Mouse (Mus musculus): ENCODE measurements around the gene Utp14b. TPM values are rescaled to one million over a fixed set of nuclear protein-coding genes. Genes with fewer than 3 reads are reported as not detected.

The Utp14b gene
- polyA plus RNA-seq, 1 experiment from 2014 or later: 0.64 TPM

- H3K27me3 ChIP-seq (ENCODE audit: control insufficient read depth, insufficient read depth, low read depth, low read length): no peaks in the 10 kb centered on the region
- no peaks in the 10 kb centered on the region for H3K9me3 ChIP-seq (replicated peaks; ENCODE audit: control insufficient read depth, low read length)
- no peak overlapping the region for H3K4me3 ChIP-seq (ENCODE audit: low read depth, low read length)
- no peak overlapping the region for H3K9ac ChIP-seq (ENCODE audit: low read depth, low read length)
- no peak overlapping the region for H3K27ac ChIP-seq (ENCODE audit: low read length)
- H3K4me2 ChIP-seq (ENCODE audit: low read depth, low read length): no peak overlapping the region
- peaks cover 3% of the 10 kb centered on the region; the same call in 1 of the 2 replicates for H3K36me3 ChIP-seq (ENCODE audit: control insufficient read depth, insufficient read depth)
- no peaks in the 10 kb centered on the region; the same call in 1 of the 2 replicates for H3K4me1 ChIP-seq (ENCODE audit: control insufficient read depth, low read depth, low read length)
- no peak for ATAC-seq (ENCODE audit: low read depth)
- WGBS (ENCODE audit: insufficient replicate concordance): 64% methylated on average over 1 of the region's 1 CpGs
These were observed 8.7 kb downstream of the Utp14b start for GRCm38 (mm10) chr1:78666585-78666984.

GRCm38 (mm10) chr1:78682291-78682690, 24.5 kb downstream of the Utp14b start:
- Histone ChIP-seq H3K27ac (ENCODE audit: low read length) (no peak overlapping the region), H3K4me2 (ENCODE audit: low read depth, low read length) (no peak overlapping the region), H3K4me1 (ENCODE audit: control insufficient read depth, low read depth, low read length) (no peaks in the 10 kb centered on the region), H3K9ac (ENCODE audit: low read depth, low read length) (no peak overlapping the region), H3K4me3 (ENCODE audit: low read depth, low read length) (no peak overlapping the region), H3K9me3 (replicated peaks; ENCODE audit: control insufficient read depth, low read length) (no peaks in the 10 kb centered on the region), H3K36me3 (ENCODE audit: control insufficient read depth, insufficient read depth) (no peaks in the 10 kb centered on the region), H3K27me3 (ENCODE audit: control insufficient read depth, insufficient read depth, low read depth, low read length) (no peaks in the 10 kb centered on the region)
- WGBS (ENCODE audit: insufficient replicate concordance): 55% methylated on average over 3 of the region's 3 CpGs
- ATAC-seq (ENCODE audit: low read depth): no peak

GRCm38 (mm10) chr1:78684128-78684527, 26.3 kb downstream of the Utp14b start:
- Histone ChIP-seq H3K27ac (ENCODE audit: low read length) (no peak overlapping the region), H3K4me2 (ENCODE audit: low read depth, low read length) (no peak overlapping the region), H3K4me3 (ENCODE audit: low read depth, low read length) (no peak overlapping the region), H3K4me1 (ENCODE audit: control insufficient read depth, low read depth, low read length) (no peaks in the 10 kb centered on the region), H3K9ac (ENCODE audit: low read depth, low read length) (no peak overlapping the region), H3K27me3 (ENCODE audit: control insufficient read depth, insufficient read depth, low read depth, low read length) (no peaks in the 10 kb centered on the region), H3K36me3 (ENCODE audit: control insufficient read depth, insufficient read depth) (no peaks in the 10 kb centered on the region), H3K9me3 (replicated peaks; ENCODE audit: control insufficient read depth, low read length) (no peaks in the 10 kb centered on the region)
- no peak for ATAC-seq (ENCODE audit: low read depth)
- WGBS (ENCODE audit: insufficient replicate concordance): 57% methylated on average over 8 of the region's 8 CpGs

GRCm38 (mm10) chr1:78686872-78687271, 29.0 kb downstream of the Utp14b start:
- H3K9ac ChIP-seq (ENCODE audit: low read depth, low read length): no peak overlapping the region
- H3K4me1 ChIP-seq (ENCODE audit: control insufficient read depth, low read depth, low read length): no peaks in the 10 kb centered on the region
- H3K4me2 ChIP-seq (ENCODE audit: low read depth, low read length): no peak overlapping the region
- H3K27ac ChIP-seq (ENCODE audit: low read length): no peak overlapping the region
- no peaks in the 10 kb centered on the region for H3K9me3 ChIP-seq (replicated peaks; ENCODE audit: control insufficient read depth, low read length)
- no peak overlapping the region for H3K4me3 ChIP-seq (ENCODE audit: low read depth, low read length)
- H3K27me3 ChIP-seq (ENCODE audit: control insufficient read depth, insufficient read depth, low read depth, low read length): no peaks in the 10 kb centered on the region
- no peak for ATAC-seq (ENCODE audit: low read depth)
- no peaks in the 10 kb centered on the region for H3K36me3 ChIP-seq (ENCODE audit: control insufficient read depth, insufficient read depth)

GRCm38 (mm10) chr1:78688149-78688548, 30.3 kb downstream of the Utp14b start:
- Histone ChIP-seq H3K4me3 (ENCODE audit: low read depth, low read length) (no peak overlapping the region), H3K9ac (ENCODE audit: low read depth, low read length) (no peak overlapping the region), H3K9me3 (replicated peaks; ENCODE audit: control insufficient read depth, low read length) (no peaks in the 10 kb centered on the region), H3K36me3 (ENCODE audit: control insufficient read depth, insufficient read depth) (no peaks in the 10 kb centered on the region), H3K4me2 (ENCODE audit: low read depth, low read length) (no peak overlapping the region), H3K4me1 (ENCODE audit: control insufficient read depth, low read depth, low read length) (no peaks in the 10 kb centered on the region), H3K27ac (ENCODE audit: low read length) (no peak overlapping the region), H3K27me3 (ENCODE audit: control insufficient read depth, insufficient read depth, low read depth, low read length) (no peaks in the 10 kb centered on the region)
- 81% methylated on average over 7 of the region's 7 CpGs for WGBS (ENCODE audit: insufficient replicate concordance)
- ATAC-seq (ENCODE audit: low read depth): no peak

- ATAC-seq (ENCODE audit: low read depth): no peak
- H3K4me2 ChIP-seq (ENCODE audit: low read depth, low read length): no peak overlapping the region
- no peak overlapping the region for H3K27ac ChIP-seq (ENCODE audit: low read length)
- WGBS (ENCODE audit: insufficient replicate concordance): 59% methylated on average over 9 of the region's 9 CpGs
- no peaks in the 10 kb centered on the region for H3K27me3 ChIP-seq (ENCODE audit: control insufficient read depth, insufficient read depth, low read depth, low read length)
- no peak overlapping the region for H3K9ac ChIP-seq (ENCODE audit: low read depth, low read length)
- H3K4me1 ChIP-seq (ENCODE audit: control insufficient read depth, low read depth, low read length): no peaks in the 10 kb centered on the region
- H3K4me3 ChIP-seq (ENCODE audit: low read depth, low read length): no peak overlapping the region
- no peaks in the 10 kb centered on the region for H3K9me3 ChIP-seq (replicated peaks; ENCODE audit: control insufficient read depth, low read length)
- H3K36me3 ChIP-seq (ENCODE audit: control insufficient read depth, insufficient read depth): peaks cover 3% of the 10 kb centered on the region; the same call in 1 of the 2 replicates
These were observed 36.8 kb downstream of the Utp14b start for GRCm38 (mm10) chr1:78694503-78695258.

- H3K9ac ChIP-seq (ENCODE audit: low read depth, low read length): no peak overlapping the region
- H3K36me3 ChIP-seq (ENCODE audit: control insufficient read depth, insufficient read depth): peaks cover 8% of the 10 kb centered on the region
- no peaks in the 10 kb centered on the region for H3K27me3 ChIP-seq (ENCODE audit: control insufficient read depth, insufficient read depth, low read depth, low read length)
- 49% methylated on average over 2 of the region's 2 CpGs for WGBS (ENCODE audit: insufficient replicate concordance)
- no peak overlapping the region for H3K4me3 ChIP-seq (ENCODE audit: low read depth, low read length)
- H3K4me1 ChIP-seq (ENCODE audit: control insufficient read depth, low read depth, low read length): no peaks in the 10 kb centered on the region
- no peak for ATAC-seq (ENCODE audit: low read depth)
- H3K27ac ChIP-seq (ENCODE audit: low read length): no peak overlapping the region
- H3K4me2 ChIP-seq (ENCODE audit: low read depth, low read length): no peak overlapping the region
- no peaks in the 10 kb centered on the region for H3K9me3 ChIP-seq (replicated peaks; ENCODE audit: control insufficient read depth, low read length)
These were observed 38.5 kb downstream of the Utp14b start for GRCm38 (mm10) chr1:78696305-78696704.

GRCm38 (mm10) chr1:78696903-78697302, 39.1 kb downstream of the Utp14b start:
- WGBS (ENCODE audit: insufficient replicate concordance): 72% methylated on average over 5 of the region's 5 CpGs
- peaks cover 10% of the 10 kb centered on the region for H3K36me3 ChIP-seq (ENCODE audit: control insufficient read depth, insufficient read depth)
- H3K4me1 ChIP-seq (ENCODE audit: control insufficient read depth, low read depth, low read length): no peaks in the 10 kb centered on the region

GRCm38 (mm10) chr1:78698138-78698537, 40.3 kb downstream of the Utp14b start:
- Histone ChIP-seq H3K4me2 (ENCODE audit: low read depth, low read length) (no peak overlapping the region), H3K4me3 (ENCODE audit: low read depth, low read length) (no peak overlapping the region), H3K9me3 (replicated peaks; ENCODE audit: control insufficient read depth, low read length) (no peaks in the 10 kb centered on the region), H3K4me1 (ENCODE audit: control insufficient read depth, low read depth, low read length) (no peaks in the 10 kb centered on the region), H3K36me3 (ENCODE audit: control insufficient read depth, insufficient read depth) (peaks cover 12% of the 10 kb centered on the region), H3K27ac (ENCODE audit: low read length) (no peak overlapping the region), H3K9ac (ENCODE audit: low read depth, low read length) (no peak overlapping the region), H3K27me3 (ENCODE audit: control insufficient read depth, insufficient read depth, low read depth, low read length) (no peaks in the 10 kb centered on the region)
- ATAC-seq (ENCODE audit: low read depth): no peak
- WGBS (ENCODE audit: insufficient replicate concordance): 71% methylated on average over 6 of the region's 6 CpGs

More at GRCm38 (mm10) chr1:78696903-78697302, 39.1 kb downstream of the Utp14b start:
- Histone ChIP-seq H3K4me2 (ENCODE audit: low read depth, low read length) (no peak overlapping the region), H3K4me3 (ENCODE audit: low read depth, low read length) (no peak overlapping the region), H3K9ac (ENCODE audit: low read depth, low read length) (no peak overlapping the region), H3K27ac (ENCODE audit: low read length) (no peak overlapping the region), H3K9me3 (replicated peaks; ENCODE audit: control insufficient read depth, low read length) (no peaks in the 10 kb centered on the region), H3K27me3 (ENCODE audit: control insufficient read depth, insufficient read depth, low read depth, low read length) (no peaks in the 10 kb centered on the region)
- no peak for ATAC-seq (ENCODE audit: low read depth)
